Mouse (Mus musculus) lung, postnatal 10 days (tissue): ENCODE measurements around the gene Olfr56.
"Not testable (repeated sequence)": the region's sequence is repeated elsewhere in the genome, so short reads cannot be mapped to it uniquely, and the experiment has no call there.

Experiments used
- DNase-seq: peaks from one replicate; pipeline ENCODE4 v3.0.0; 2021

Gene Olfr56

GRCm38 (mm10) chr11:49060061-49060460 lies 81.4 kb downstream of the Olfr56 start:
- DNase-seq = not testable (repeated sequence)

- not testable (repeated sequence) for DNase-seq
These were observed 83.2 kb downstream of the Olfr56 start for GRCm38 (mm10) chr11:49061865-49062264.

- DNase-seq = not testable (repeated sequence)
These were observed 85.2 kb downstream of the Olfr56 start, which contains the start of gene Tgtp2 for GRCm38 (mm10) chr11:49063713-49064469. TSS of gene Tgtp2 (minus strand) at chr11:49064206.

DNA sequence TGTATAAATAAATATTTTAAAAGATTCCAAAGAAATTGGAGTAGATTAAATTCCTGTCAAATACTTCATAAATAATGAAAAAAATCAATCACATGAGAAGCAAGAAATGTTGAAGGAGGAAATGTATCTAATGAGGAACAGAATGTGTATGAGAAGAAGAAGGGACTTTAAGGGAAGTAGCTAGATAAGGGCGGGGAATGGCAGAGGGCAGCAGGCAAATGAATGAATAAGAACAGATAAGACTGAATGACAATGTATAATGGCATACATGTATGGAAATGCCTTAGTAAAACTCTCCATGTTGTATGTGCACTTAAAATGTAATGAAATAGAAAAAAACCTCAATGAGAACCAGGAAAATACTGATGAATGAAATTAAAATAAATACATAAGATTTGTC lies 89.7 kb downstream of the Olfr56 start:
- no peak for DNase-seq

DNA sequence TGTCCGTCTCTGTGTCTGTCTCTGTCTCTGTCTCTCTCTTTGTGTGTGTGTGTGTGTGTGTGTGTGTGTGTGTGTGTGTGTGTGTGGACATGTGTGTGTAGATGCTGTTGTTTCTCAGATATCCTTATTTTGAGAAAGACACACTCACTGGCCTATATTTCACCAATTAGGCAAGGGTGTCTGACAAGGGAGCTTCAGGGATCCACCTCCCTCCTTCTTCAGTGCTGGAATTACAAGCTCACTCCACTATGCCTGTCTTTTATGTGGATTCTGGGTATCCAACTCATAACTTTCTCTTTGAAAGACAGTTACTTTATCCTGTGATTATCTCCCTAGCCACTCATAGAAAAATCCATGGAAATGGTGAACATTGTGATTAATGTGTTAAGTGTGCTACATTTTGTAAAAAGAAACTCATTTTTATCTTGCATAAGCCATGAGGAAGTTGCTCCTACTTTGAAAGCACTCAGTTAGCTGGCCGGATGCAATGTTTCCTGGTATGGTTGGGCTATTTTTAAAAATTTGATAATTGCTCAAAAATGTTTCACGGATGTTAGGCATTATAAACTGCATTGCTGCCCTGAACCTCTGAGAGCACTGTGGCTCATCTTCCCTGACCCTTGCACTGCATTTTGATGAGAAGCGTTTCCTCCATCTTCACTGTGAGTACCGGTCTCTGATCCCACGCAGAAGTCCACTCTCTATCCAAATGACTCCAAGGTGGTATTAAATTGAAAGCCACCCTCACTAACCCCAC lies 97.5 kb downstream of the Olfr56 start, which contains the start of gene Ifi47:
Ifi47 (plus strand) TSS at position 587 of the 757 bp plus-strand sequence.
- DNase-seq = peak; percentile 43

- no peak for DNase-seq
These were observed 98.3 kb downstream of the Olfr56 start for GRCm38 (mm10) chr11:49077012-49077411.

DNA sequence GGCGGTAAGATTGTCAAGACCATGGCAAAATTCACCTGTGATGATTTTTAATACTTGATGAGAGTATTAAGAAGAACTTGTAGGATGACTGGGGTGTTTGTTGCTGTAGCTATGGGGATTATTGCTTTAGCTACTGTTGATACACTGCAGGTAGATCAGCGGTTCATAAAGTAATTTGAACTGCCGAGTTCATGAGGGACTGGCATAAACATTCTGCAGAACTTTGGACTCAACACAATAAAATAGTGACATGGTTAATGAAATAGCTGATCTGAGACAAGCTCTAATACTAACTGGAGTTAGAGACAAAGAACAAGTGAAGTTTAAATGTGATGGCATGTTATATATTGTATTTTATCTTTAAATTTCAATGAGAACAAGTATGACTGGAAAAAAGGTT lies 100.0 kb downstream of the Olfr56 start:
- DNase-seq = no peak

- DNase-seq = no peak
These were observed 101.9 kb downstream of the Olfr56 start for GRCm38 (mm10) chr11:49080636-49081035.

- no peak for DNase-seq
These were observed 102.7 kb downstream of the Olfr56 start for GRCm38 (mm10) chr11:49081356-49081755.

- DNase-seq = no peak
These were observed 103.2 kb downstream of the Olfr56 start for GRCm38 (mm10) chr11:49081886-49082285.

DNA sequence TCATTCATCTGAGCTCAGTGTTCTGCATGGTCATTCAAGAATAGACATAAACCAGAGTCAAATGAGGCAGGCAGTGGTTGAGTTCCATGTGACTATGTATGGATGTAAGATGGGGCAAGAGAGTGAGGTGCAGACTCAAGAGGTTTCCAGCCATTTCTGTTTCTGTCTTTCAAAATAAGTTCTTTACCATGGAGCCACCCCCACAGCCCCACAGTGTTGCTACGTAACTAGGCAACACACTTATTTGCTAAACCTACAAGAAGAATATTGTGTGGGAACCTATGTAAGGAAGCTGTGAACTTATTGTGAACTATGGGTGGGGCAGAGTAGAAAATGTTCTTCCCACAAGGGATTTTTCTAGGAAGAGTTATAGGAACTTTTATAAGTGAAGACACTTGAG lies 104.5 kb downstream of the Olfr56 start:
- no peak for DNase-seq

GRCm38 (mm10) chr11:49083808-49084207 lies 105.1 kb downstream of the Olfr56 start:
- no peak for DNase-seq

DNA sequence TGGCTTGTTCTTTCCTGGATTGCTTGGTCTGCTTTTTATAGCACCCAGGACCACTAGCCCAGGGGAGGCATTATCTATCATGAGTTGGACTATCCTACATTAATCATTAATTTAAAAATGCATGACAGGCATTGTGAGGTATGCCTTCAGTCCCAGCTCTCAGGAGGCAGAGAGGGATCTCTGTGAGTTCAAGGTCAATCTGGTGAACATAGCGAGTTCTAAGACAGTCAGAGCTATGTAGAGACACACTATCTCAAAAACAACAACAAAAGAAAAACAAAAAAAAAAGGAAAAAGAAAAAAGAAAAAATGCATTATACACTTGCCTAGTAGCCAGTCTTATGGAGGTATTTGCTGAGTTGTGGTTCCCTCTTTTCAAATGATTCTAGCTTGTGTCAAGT lies 105.7 kb downstream of the Olfr56 start:
- DNase-seq = no peak

DNA sequence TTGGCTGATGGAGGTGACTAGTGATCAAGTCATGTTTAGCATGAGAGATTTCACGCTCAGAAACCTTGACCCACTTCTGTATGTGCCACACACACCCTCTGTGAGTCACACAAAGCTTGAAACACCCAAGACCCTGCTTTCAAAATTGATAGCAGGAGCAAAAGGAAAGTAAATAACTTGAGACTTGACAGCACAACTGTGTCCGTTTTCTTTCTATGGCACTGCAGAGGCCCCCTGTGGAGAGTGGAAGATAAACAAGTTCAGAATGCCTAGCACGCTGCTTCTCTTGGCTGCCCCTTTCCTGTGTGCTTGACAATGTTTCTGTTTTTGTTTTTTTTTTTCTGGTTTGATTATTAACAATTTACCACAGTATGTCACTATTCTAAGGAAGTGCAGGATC lies 106.2 kb downstream of the Olfr56 start:
- no peak for DNase-seq

- DNase-seq = no peak
These were observed 108.2 kb downstream of the Olfr56 start for GRCm38 (mm10) chr11:49086858-49087361.

DNA sequence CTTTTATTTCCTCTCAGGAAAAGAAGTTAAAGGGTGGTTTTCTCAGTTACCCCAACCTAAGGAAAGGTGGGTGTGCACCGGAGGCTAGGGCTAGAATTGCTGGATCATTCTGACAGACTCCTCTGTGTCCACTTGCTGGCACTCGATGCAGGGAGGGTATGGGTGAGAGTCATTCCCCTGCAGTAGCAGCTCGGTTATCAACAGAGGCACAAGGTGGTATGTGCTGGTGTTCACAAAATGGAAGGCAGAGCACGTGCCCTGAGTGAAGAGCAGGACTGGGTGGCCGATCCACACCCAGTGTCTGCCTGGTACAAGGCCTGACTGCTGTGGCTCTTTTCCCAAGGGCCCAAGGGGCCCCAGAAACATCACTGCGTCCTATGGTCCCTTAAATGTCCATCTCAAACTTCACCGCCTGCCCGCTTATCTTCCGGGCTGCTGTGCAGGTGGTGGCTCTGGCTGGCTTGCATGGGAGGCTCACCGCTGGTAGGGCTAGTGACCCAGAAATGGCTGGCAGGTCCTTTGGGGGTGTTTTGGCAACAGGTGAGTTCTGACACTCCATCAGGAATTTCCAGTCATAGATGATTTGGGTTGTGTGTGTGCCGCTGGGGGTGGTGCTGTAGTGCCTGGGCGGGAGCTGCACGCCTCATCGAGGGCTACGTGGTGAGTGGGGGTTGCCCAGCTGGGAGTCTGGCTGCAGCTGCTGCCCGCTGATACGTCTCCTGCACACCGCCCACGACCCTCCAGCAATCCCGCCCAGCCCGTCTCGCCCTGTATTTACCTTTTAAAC lies 109.3 kb downstream of the Olfr56 start:
- peak; percentile 42 for DNase-seq

GRCm38 (mm10) chr11:49088990-49089652 lies 110.4 kb downstream of the Olfr56 start:
- DNase-seq = no peak

GRCm38 (mm10) chr11:49089735-49090507 lies 111.2 kb downstream of the Olfr56 start:
- no peak for DNase-seq

- DNase-seq = no peak
These were observed 111.9 kb downstream of the Olfr56 start for GRCm38 (mm10) chr11:49090551-49090950.

DNA sequence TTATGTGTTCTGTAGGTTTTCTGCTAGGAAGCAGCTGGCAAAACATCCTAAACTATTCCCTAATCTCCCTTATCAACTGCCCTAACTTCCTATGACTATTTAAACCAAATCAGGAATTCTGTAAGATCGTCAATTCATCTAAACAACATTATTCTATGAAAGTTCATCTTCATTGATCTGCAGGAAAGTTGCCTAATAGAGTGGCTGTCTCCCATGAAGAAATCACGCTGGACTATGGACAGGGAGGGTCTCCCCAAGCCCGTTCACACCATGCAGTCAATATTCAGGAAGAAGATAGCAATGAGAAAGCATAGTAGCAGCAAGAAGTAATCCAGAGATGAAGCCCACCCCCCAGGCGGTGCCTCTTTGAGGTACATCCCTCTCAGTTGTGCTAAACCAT lies 112.5 kb downstream of the Olfr56 start:
- no peak for DNase-seq

DNA sequence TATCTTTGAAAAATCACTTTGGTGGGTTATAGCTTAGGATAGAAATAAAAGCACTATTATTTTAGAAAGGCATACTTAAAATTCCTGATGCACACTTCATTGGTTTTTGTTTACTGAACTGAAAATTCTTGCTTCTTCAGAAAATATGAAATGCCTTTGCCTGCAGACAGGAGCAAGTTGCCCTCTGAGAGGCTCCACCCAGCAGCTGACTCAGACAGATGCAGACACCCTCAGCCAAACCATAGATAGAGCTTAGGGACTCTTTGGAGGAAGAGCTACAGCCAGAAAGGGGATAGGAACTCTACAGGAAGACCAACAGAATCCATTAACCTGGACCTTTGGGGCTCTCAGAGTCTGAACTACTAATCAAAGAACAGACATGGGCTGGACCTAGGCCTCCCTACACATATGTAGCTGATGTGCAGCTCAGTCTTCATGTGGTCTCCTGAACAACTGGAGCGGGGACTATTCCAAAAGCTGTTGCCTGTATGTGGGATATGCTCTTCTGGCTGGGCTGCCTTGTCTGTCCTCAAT lies 113.4 kb downstream of the Olfr56 start:
- no peak for DNase-seq
